Mouse (Mus musculus): ENCODE results near the gene Rab1b.
"Not testable (repeated sequence)": the region's sequence is repeated elsewhere in the genome, so short reads cannot be mapped to it uniquely, and the experiment has no call there.

Rab1b gene

DNA sequence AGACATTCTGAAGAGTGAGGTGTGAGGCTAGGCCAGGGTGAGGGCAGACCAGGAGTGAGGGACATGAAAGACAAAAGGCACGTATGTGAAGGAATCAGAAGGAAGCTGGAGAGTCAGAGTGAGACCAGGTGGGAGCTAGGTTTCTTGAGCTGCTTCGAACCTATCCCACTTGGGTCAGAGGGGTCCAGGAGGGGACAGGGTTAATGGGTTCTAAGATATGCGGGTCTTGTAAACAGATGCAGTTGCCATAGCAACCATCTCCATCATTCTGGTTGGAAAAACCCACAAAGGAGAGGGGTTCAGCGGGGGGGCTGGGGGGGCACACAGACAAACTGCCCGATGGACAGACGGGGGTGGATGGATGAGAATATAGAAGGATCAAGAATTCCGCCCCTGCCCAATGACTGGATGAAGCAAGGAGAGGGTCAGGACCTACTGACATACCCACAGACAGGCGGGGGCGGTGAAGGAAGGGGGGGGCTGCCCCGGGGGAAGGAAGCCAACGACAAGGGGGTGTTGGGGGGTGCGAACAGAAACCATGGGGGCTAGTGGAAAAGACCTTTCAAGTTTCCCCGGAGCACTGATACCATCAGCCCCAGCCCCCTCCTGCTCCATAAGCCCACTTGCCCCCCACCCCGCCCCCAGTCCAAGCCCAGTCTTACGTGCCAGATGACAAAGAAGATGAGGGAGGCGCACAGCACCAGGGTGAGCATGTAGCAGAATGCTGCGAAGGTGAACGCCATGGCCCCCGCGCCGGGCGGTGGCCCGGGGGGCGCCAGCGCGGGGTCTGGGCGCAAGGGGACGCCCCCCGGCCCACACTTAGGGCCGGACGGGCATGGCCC is 9.1 kb downstream of the Rab1b start:
- peak in 1 of 2 experiments; percentile 32 for DNase-seq (ENCODE audit: low spot score in 2 of 2)

DNA sequence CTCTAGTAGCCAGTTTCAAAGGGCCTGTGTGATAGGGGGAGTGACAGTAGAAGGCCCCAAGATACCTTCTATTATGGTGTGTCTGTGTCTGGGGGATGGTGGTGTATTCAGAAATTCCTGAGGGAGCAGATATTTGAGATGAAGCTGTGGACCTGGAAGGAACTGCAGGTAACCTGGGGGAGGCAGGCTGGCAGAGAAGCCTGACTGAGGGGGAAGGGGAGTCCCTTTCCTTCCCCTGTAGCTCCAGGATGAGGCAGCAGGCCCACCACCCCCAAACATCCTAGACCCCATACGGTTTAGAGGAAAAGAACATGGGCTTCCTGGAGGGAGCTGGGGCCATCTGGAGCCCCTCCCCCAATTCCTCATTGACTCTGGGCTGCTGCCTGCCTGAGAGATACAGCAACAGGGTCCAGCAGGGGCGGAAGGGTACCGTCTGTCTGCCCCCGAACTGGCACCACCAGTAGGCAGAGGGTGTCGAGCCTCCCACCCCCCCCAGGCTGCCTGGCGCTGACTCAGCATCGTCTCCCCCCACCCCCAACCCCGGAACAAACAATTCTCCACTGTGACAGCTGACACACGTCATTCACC is 10.9 kb downstream of the Rab1b start:
- DNase-seq (ENCODE audit: low spot score in 2 of 2), result no peak

DNA sequence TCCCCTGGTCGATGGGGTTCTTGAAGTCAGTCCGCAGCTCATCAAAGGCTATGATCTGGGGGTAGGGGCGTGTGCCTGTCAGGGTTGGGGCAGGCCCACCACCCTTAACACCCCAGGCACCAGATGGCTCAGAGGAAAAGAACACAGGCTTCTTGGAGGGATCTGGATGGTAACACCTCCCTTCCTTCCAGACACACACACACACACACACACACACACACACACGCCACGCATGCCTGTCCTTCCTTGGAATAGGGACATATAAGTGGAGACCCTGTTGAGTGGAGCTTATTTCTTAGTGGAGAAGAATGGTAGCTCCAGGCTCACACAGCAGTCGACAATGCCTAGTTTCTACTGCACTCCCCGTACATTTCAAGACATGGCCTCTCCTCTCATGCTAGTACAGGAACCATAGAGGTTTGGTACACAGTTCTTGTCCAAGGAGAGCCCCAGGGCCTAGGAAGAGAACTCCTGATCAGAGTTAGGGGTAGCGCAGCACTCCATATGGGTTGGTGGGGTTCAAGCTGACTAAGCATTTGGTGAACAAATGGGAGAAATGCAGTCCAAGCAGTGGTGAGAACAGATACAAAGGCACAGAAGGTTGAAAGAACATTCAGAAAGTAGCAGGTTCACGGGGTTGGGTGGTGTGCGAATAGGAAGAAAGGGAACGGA is 12.0 kb downstream of the Rab1b start:
- no peak for DNase-seq (ENCODE audit: low spot score in 2 of 2)

DNA sequence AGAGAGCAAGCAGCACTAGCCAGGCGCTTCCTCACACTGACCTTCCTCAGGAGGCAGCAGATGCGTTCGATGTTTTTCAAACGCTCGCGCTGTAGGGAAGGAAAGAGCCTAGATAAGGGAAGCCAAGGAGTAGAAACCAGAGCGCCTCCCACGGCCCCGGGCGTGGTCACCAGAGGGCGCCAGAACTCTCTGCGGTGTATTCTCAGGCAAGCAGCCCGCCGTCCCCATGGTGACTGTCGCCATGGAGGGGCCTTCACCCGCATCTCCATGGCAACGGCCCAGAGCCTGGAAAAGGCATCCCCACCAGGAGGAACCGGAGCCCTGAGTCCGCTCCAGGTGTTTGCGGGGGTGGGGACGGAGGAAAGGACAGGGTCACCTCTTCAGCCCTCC is 12.6 kb downstream of the Rab1b start:
- DNase-seq (ENCODE audit: low spot score in 2 of 2), result peak; percentile 95 to 99

DNA sequence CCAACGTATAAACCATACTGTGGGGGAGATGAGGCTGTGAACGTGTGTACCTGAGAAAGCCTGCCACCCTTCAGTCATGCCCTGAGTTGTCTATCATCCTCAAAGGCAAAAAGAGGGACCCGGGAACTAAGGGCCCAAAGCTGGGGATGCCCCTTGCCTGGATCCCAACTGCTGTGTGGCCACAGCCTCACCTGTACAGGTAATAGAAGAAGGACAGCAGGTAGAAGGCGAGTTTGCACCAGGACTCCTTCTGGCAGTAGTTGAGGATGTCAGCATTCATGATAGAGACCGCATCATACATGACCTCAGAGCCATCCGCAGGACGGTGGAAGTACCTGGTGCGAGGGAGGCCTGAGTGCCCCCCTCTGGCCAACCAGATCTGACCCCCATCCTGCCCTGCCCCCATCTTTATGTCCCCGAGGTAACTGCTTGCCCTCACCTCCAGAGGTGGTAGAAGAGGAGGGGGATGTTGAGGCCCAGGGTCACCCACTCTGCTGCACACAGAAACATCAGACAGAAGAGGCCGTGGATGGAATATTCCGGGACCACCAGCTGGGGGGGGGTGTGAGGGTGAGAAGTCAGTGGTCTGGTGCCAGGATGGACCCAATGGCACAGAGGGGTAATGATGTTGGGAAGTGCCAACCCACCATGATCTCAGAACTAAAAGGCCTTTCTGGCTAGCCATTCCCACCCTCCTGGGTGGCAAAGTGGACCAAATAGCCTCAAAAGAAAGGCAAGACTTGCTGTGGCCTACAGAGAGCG is 13.2 kb downstream of the Rab1b start:
- no peak for DNase-seq (ENCODE audit: low spot score in 2 of 2)

DNA sequence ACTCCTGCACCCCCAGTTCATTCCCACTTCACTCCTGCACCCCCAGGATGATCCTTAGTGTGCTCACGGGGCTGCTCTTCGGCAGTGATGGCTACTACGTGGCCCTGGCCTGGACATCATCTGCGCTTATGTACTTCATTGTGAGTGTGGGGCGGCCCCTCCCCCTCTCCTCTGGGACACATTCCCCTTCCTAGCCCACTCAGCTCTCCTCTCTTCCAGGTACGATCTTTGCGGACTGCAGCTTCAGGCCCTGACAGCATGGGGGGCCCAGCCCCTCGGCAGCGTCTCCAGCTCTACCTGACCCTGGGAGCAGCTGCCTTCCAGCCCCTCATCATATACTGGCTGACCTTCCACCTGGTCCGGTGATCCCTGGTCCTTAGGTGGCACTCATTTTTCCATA is 14.8 kb downstream of the Rab1b start:
- no peak for DNase-seq (ENCODE audit: low spot score in 2 of 2)

DNA sequence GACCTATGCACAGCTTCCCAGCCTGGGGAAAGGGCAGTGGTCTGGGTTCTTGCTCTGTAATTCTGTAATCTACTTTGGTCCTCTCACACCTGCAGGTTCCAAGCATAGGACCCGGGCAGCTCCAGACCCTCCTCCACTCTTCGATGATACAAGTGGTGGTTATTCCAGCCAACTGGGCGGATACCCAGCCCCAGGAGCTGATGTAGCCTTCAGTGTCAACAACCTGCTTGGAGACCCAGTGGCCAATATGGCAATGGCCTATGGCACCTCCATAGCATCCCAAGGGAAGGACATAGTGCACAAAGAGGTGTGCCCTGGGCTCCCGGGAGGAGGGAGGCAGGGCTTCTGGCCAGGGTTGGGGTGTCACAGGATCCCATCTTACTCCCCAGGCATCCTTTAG is 17.5 kb downstream of the Rab1b start:
- no peak for DNase-seq (ENCODE audit: low spot score in 2 of 2)

DNA sequence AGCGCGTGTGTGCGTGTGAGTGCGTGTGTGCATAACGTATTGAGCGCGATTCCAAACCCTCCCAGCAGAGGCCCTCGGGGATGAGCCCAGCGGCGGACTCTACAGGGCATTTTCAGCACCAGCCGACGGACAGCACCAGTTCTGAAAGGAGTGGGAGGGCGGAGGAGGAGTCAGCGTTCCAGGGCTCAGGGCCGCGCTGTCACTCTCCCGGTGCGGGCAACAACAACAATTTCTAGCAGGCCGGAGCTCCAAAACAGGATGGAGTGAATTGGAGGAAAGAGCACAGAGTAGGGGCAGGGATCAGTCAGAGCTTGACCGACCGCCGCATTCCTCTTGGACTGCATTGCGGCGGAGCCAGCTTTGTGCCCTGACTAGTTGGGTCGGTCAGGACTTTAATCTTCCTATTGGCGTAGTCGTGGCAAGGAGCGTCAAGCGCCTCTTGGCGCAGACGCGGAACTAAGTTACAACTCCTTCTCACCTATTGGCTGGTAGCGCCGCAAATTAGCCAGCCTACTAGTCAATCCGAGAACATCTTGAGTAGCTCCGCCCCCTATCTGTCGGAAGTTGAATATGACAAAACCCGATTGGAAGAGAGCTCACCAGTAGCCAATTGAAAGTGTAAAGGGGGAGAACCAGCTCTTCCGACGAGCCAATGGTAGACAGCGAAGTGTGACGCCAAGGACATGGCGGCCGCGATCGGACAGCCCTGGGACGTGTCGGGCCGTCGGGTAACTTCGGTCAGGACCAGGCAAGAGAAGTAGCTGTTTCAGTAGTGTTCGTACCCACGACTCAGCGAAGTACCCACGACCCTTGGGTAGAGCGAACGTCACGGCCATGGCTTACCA is 18.8 kb downstream of the Rab1b start, which contains the start of gene Yif1a:
Gene Yif1a, plus strand, starts transcription at position 655 of the 845 bp plus-strand sequence.
- peak; percentile 71 to 87 for DNase-seq (ENCODE audit: low spot score in 2 of 2)

DNA sequence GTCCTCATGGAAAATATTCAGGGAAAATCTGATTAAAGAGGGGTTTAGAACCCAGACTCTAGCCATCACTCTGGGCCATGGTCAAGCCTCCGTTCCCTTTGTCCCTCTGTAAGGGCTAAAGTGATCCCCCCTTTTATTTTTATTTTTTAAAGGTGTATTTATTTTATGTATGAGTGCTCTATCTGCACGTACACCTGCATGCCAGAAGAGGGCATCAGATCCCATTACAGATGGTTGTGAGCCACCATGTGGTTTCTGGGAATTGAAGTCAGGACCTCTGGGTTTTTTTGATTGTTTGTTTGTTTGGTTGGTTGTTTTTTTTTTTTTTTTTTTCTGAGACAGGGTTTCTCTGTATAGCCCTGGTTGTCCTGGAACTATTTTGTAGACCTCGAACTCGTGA is 20.3 kb downstream of the Rab1b start:
- not testable (repeated sequence) for DNase-seq (ENCODE audit: low spot score in 2 of 2)

DNA sequence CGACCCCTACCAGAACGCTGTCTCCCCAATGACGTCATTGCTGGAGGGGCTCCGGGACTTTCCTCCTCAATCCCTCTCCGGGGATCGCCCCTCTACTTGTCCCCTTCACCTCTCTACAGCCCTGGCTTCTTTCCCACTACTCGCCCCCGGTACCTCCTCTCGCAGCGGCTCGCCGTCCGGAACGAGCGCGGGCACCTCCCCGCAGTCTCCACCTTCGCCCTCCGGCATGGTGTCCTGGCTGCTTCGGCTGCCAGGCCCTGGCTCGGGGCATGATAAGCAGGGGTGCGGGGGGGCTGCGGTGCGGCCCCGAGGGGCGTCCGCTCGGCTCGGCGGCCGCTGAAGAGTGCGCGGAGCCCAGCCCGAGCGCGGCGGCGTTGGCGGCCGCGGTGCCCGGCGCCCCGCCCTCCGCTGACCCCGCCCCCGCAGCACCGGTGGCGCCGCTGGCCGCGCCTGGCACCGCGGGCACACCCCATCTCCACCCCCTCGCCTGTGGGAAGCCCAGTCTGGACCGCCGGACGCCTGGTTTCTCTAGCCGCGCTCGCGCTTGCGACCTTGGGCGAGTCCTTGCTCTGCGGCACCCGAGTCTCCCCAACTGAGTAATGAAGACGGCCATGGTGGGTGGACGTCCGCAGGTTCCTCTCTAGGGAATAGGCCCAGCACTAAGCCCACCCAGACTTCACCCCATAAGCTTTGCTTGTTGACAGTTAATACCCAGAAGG is 21.6 kb downstream of the Rab1b start, which contains the start of gene Tmem151a:
Gene Tmem151a, minus strand, starts transcription at position 387 of the 719 bp plus-strand sequence.
- peak in 1 of 2 experiments; percentile 28 for DNase-seq (ENCODE audit: low spot score in 2 of 2)

DNA sequence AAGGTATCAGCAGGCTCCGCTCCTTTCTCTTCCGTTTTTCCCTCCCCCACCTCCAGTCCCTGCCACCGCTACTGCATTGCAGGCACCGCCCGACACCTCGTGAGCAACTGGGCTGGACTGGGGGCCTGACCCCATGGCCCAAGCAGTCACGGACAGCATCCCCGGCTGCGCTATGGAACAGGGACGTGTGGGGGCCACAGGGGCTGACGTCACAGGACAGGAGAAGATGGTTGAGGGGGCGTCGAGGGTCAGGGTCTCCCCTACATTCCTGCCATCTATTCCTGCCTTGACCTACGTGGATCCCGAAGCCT is 22.1 kb downstream of the Rab1b start:
- DNase-seq (ENCODE audit: low spot score in 2 of 2), result no peak

DNA sequence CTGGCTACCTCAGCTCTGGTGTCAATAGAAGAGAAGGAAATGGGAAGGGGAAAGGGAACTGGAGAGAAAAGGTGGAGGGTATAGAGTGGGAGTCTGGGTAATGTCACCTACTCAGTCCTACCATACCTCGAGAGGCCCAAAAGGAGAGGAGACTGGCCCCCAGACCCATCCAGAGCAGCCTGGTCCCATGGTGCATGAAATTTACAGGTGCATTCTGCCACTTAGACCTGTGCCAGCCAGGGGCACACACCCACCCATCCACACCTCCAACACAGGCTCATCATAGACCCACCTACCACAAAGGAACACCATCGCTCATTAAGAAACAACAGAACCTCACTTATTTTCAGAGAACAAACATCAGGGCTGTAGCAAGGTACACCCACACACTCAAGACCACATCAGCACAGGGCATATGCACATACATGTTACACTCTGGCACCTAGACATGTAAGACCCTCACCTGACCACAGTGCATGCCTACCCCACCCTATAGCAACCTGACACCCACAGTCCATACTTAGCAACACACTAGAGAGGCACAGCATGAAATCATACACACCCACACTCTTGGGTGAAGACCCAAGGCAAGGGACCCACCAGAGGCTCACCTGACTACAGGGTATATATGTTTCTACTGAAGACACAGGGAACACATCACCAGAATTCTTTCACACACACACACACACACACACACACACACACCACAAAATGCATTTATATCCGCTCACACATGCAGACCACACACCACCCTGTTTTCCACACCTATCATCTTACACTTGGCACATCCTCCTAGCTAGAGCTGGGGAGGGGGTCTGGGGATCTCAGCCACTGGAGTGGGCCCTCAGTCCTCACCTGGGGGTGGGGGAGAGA is 22.7 kb downstream of the Rab1b start:
- DNase-seq (ENCODE audit: low spot score in 2 of 2), result no peak

DNA sequence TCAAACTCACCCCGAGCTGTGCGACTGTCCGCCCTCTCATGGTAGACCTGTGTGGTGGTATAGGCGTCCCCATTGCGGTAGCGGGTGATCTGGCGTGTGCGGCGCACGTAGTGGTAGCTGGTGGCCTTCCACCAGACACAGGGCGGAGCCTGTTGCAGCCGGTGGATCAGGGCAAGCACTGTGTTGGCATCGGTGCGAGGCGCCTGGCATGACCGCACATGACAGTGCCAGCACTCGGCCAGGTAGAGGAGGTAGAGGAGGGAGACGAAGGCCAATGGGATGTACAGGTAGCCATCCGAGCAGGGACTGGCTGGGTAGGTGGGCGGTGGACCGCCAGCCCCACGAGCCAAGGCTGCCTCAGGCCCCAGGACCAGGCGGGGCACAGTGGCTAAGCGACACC is 24.3 kb downstream of the Rab1b start:
- DNase-seq (ENCODE audit: low spot score in 2 of 2), result no peak

DNA sequence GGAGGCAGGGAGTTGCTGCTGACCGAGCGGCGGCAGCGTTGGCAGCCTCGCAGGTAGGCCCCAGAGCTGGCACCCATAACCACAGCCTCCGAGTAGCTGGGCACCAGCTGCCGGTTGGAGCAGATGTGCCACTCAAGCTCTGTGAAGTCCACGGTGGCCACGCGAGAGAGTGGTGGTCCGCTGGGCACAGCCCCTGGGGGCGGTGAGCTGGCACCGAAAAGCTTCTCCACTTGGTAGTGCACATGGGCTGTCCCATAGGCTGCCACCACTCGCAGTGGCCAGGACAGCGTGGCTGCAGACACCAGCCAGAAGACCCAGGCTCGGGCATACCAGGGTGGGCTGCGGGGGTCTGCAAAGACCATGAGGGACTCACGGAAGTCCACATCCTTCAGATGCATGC is 24.9 kb downstream of the Rab1b start:
- no peak for DNase-seq (ENCODE audit: low spot score in 2 of 2)

DNA sequence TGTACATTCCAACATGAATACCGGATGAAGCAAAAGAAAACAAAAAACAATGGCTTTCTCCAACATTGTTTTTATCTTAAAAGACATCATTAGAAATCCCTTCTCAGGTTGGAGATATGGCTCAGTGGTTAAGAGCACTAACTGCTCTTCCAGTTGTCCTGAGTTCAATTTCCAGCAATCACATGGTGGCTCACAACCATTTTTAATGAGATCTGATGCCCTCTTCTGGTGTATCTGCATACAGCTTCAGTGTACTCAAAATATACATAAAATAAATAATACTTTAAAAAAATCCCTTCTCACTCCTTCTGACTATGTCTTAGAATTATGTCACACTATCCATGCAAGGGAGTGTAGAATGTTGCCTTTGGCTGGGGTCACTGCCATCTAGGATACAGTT is 27.6 kb downstream of the Rab1b start:
- DNase-seq (ENCODE audit: low spot score in 2 of 2), result no peak

DNA sequence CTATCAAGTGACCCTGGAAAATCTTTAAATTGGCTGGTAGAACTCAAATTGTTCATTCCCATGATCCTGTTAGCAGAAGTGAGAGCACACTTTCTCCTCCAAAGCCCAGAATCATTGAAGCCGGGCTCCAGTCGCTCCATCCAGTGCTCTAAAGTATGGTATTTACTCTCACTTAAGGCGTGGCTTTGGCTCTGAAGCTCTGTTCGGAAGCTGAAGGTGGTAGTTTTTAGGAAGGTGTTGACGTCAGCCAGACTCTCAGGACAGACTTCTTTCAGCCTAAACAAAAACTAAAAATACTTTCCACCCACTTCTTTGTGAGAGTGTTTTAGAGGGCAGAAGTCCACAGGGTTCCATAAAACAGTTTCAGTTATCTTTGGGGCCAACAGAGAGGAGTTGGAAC is 33.4 kb downstream of the Rab1b start:
- no peak for DNase-seq (ENCODE audit: low spot score in 2 of 2)

DNA sequence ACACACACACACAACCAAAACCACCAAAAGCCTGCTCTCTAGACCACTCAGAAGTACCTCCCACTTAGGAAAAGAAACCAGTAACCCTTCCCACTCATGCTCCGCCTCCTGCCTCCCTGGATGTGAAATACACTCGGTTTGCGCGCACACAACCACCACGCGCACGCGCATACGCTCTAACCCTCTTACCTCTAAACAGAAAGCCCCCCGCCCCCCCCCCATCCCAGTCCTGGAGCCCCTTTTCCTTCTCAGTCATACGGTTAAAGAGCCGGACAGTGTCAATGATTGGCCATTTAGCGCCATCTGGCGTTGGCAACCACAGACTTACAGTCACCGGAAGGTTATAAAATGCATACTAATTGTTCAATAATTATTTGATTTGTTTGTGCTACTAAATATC is 33.8 kb downstream of the Rab1b start:
- DNase-seq (ENCODE audit: low spot score in 2 of 2), result peak in 1 of 2 experiments; percentile 62

DNA sequence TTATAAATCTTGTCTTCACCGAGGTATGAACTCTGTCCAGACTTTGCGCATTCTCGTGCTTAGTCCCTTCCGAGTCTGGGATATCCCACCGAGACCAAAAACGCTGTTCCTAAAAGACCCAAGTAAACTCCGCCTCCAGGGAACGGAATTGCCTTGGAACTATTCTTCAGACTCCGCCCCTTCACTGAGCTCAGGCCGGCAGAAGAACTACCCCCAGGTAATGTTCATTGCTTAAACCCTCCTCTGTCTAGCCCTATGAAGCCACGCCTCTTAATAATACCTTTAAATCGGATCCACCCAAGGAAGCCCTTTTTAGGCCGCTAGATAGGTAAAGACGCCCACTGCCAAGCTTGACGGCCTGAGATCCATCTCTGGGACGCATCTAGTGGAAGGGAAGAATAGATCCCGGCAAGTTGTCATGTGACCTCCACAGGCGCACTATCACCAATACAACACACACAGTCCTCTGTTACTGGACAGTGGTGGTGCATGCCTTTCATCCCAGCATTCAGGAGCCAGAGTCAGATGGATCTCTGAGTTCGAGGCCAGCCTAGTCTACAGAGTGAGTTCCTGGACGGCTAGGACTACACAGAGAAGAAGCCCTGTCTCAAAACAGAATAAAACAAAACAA is 34.4 kb downstream of the Rab1b start:
- no peak for DNase-seq (ENCODE audit: low spot score in 2 of 2)
